Mouse (Mus musculus) megakaryocyte-erythroid progenitor cell, adult 5 weeks (primary cell): ENCODE results near the gene Gm11627. TPM values are rescaled to one million over a fixed set of nuclear protein-coding genes. Genes with fewer than 3 reads are reported as not detected.

Experiments
- polyA plus RNA-seq: library from polyadenylated mRNA; stranded (reverse); fragments of >175 nt; gene quantifications from 2 replicates; pipeline ENCODE4 v1.2.3, GENCODE M21; 2012

Gm11627 gene
- not detected in 2 replicates for polyA plus RNA-seq

DNA sequence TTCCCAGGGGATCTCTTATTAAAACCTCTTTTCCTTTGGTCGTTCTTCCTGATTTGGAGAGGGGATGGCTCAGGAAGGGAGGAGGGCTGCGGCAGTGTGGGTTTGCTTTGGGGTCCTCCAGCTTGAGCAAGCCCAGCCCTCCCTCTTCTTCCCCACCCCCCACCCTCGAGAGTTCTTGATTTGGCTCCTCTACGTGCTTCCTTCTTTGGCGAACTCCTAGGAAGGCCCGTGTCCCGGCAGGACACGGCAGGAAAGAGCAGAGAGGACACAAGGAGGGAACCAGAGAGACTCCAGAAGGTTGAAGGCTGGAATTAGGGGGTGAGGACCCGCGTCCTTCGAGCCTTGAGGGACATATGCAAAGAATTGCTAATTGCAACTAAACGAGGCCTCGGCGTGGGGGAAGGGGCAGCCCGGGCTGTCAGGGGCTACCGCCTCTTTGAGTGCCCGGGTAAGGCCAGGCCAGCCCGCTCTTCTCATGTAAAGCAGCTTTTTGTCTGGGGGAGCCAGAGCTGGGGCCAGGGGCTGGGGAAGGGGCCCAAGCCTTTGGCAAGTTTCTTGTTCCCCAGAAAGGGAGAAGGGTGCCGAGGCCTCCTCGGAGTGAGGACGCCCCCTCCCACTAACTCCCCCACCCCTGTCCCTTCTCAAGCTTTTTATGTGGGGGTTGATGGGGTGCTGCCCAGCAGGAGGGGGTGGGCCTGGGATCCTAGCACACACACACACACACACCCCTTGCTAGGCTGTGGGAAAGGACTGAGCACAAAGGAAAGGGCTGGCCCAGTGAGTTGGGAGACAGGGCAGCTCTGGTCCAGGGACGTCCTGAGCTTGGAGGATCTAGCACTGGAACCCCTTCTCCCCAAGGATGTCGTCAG lies at the start of gene Gm11627:
Gene Gm11627 (minus strand): TSS at position 297 of the 869 bp plus-strand sequence.

DNA sequence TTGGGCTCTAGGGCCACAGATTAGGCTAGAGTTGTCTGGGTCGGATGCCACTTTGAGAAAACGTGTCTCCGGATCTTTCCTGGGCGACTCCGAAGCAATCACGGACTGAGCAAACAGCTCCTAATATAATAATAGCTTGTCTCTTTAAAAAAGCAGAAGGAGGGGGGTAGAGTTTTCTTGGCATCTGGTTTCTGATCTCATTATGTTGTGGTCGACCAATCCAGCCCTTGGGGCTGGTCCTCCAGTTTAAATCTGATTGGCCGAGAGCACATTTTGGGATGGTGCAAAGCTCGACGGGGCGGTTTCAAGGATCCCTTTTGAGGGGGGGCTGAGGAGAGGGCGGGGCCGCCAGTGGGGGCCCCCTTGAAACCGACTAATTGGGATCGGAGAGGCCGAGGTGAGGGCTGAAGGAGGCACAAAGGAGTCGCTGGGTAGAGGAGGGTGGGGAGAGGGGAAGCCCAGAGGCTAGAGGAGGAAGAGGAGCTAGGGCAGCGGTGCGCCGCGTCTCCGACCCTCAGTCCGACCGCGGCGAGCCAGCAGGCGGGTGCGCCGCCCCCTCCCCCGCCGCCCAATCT lies 24.8 kb upstream of the Gm11627 start, which contains the start of gene Fzd2:
Gene Fzd2 (plus strand): TSS at position 387 of the 575 bp plus-strand sequence.

DNA sequence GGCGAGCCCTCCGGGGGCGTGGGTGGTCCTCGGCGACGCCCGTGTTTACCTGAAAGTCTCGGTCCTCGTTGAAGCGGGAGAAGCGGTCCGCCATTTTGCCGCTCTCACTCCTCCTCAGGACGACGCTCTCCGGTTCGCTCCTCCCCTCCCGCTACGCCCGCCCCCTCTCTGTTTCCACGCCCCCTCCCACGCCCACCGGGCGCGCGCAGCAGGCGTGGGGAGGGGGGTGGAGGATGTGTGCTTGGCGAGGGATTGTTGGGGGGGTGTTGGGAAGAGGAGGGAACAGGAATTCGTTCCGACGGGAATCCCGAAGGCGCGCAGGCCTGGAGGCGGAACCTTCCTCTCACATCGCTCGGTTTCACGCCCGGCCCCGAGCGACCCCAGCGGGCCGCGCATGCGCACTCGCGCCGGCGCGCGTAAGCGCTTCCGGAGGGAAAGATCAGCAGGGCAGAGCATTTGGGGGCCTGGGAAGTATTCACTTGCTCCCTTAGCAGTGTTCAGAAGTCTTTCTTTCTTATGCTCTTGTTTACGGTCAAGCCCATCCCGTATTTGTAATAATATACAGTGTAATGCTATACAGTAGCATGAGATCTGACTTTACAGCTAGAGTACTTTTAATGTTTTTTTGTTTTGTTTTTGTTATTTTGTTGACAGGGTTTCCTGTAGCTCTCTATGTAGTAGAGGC lies 23.1 kb downstream of the Gm11627 start, which contains the start of gene Gpatch8:
Gene Gpatch8 (minus strand): TSS at position 362 of the 685 bp plus-strand sequence.

Other genes with a start within 250 kb of the Gm11627 start
- 2.7 and 4.3 TPM in 2 replicates for gene Slc4a1, start 213.3 kb downstream of the Gm11627 start, polyA plus RNA-seq
- gene Rundc3a, start 186.1 kb downstream of the Gm11627 start, polyA plus RNA-seq: 1.8 and 3.5 TPM in 2 replicates
- gene Slc25a39, start 171.5 kb downstream of the Gm11627 start, polyA plus RNA-seq: 222 and 234 TPM in 2 replicates
- gene Grn, start 149.1 kb downstream of the Gm11627 start, polyA plus RNA-seq: 72.3 and 103 TPM in 2 replicates
- 4.1 and 7.0 TPM in 2 replicates for gene Fam171a2, start 131.8 kb downstream of the Gm11627 start, polyA plus RNA-seq
- 113 and 212 TPM in 2 replicates for gene Itga2b, start 109.3 kb downstream of the Gm11627 start, polyA plus RNA-seq
- gene Gpatch8, start 23.1 kb downstream of the Gm11627 start, polyA plus RNA-seq: 9.8 and 11.9 TPM in 2 replicates
- gene Fzd2, start 24.9 kb upstream of the Gm11627 start, polyA plus RNA-seq: 0.18 and 0.24 TPM in 2 replicates
- not detected in 2 replicates for gene Meioc, start 84.3 kb upstream of the Gm11627 start, polyA plus RNA-seq
- 8.7 and 9.4 TPM in 2 replicates for gene Ccdc43, start 118.3 kb upstream of the Gm11627 start, polyA plus RNA-seq
- 4.3 and 8.7 TPM in 2 replicates for gene Adam11, start 182.0 kb upstream of the Gm11627 start, polyA plus RNA-seq
- not detected in 2 replicates for gene Gjc1, start 240.2 kb upstream of the Gm11627 start, polyA plus RNA-seq